Mouse (Mus musculus): Measurements from ENCODE around the gene Lck.

- TF ChIP-seq CTCF (IDR thresholded peaks at IDR 0.05; ENCODE audit: extremely low read depth, insufficient read depth, insufficient read length, insufficient replicate concordance) (no peak), POLR2A (IDR thresholded peaks at IDR 0.05; ENCODE audit: low read depth, low read length) (no peak)
Measured at GRCm38 (mm10) chr4:129558321-129558955, 15.0 kb downstream of the Lck start.

Measured in spleen, adult 2 months (tissue).